Mouse (Mus musculus) forebrain, embryonic 14.5 days (tissue): ENCODE results near the gene Lrp1. TPM values are rescaled to one million over a fixed set of nuclear protein-coding genes. Genes with fewer than 3 reads are reported as not detected.

ENCODE experiments used
- ATAC-seq: fragments of 200-750 bp; cut with Nextera tagmentation; 2 replicates; pipeline ENCODE4 v1.8.0; 2017; ENCODE audit warnings: mild to moderate bottlenecking, moderate library complexity
- DNase-seq: peaks from one replicate; pipeline ENCODE4 v3.0.0-alpha.2; 2015; ENCODE audit warnings: low spot score
- H3K27ac ChIP-seq: fragments of 300-500 bp; sonication (generic); 2 replicates; pipeline ENCODE4 v1.5.1; 2014; ENCODE audit warnings: low read depth, mild to moderate bottlenecking, control low read depth, low read length, moderate library complexity
- H3K27me3 ChIP-seq: fragments of 300-500 bp; sonication (generic); replicated peaks from 2 replicates; pipeline ENCODE4 v1.6.1; 2014; ENCODE audit warnings: low read length, control low read depth, mixed read lengths; ENCODE audit not compliant: control insufficient read depth, insufficient read depth
- H3K36me3 ChIP-seq: fragments of 300-500 bp; sonication (generic); 2 replicates; pipeline ENCODE4 v1.6.1; 2014; ENCODE audit warnings: low read length, control low read depth; ENCODE audit not compliant: control insufficient read depth, insufficient read depth
- H3K4me1 ChIP-seq: fragments of 300-500 bp; sonication (generic); 2 replicates; pipeline ENCODE4 v1.6.1; 2014; ENCODE audit warnings: antibody characterized with exemption, low read length, control low read depth; ENCODE audit not compliant: control insufficient read depth, insufficient read depth
- H3K4me2 ChIP-seq: fragments of 300-500 bp; sonication (generic); 2 replicates; pipeline ENCODE4 v1.6.1; 2014; ENCODE audit warnings: mild to moderate bottlenecking, control low read depth, low read length
- H3K4me3 ChIP-seq: fragments of 300-500 bp; sonication (generic); 2 replicates; pipeline ENCODE4 v1.5.1; 2014; ENCODE audit warnings: low read depth, low read length, control low read depth
- H3K9ac ChIP-seq: fragments of 300-500 bp; sonication (generic); 2 replicates; pipeline ENCODE4 v1.6.1; 2014; ENCODE audit warnings: mild to moderate bottlenecking, low read length, control low read depth, moderate library complexity
- H3K9me3 ChIP-seq: fragments of 300-500 bp; sonication (generic); replicated peaks from 2 replicates; pipeline ENCODE4 v1.6.1; 2016; ENCODE audit warnings: low read length, control low read depth, mixed read lengths; ENCODE audit not compliant: control insufficient read depth
- WGBS: fragments of 180-500 bp; shearing (Covaris S2); extraction: QIAGEN DNeasy Blood & Tissue Kit; methylation state at CpG from one replicate; pipeline ENCODE4 v1.1.7; 2014; 5-methylcytosine and 5-hydroxymethylcytosine counted together
- polyA plus RNA-seq: library from polyadenylated mRNA; unstranded; fragments of >200 nt; fragmentation: Nextera tagmentation; extraction: Ambion mirVana; gene quantifications from 2 replicates; pipeline ENCODE4 v1.2.1, GENCODE M21; 2014

Lrp1 gene
- polyA plus RNA-seq, 1 experiment from 2014 or later = 60.2 TPM

GRCm38 (mm10) chr10:127561145-127561544, 59.8 kb downstream of the Lrp1 start:
- H3K4me2 ChIP-seq = no peak overlapping the region
- no peaks in the 10 kb centered on the region for H3K9me3 ChIP-seq
- no peak overlapping the region for H3K4me3 ChIP-seq
- H3K36me3 ChIP-seq = peaks cover 94% of the 10 kb centered on the region
- no peak overlapping the region for H3K9ac ChIP-seq
- no peak overlapping the region for H3K27ac ChIP-seq
- H3K27me3 ChIP-seq = no peaks in the 10 kb centered on the region
- no peaks in the 10 kb centered on the region for H3K4me1 ChIP-seq
- ATAC-seq = no peak
- DNase-seq = no peak

- Histone ChIP-seq H3K36me3 (peaks cover 98% of the 10 kb centered on the region), H3K9ac (no peak overlapping the region), H3K4me1 (no peaks in the 10 kb centered on the region), H3K4me2 (no peak overlapping the region), H3K4me3 (no peak overlapping the region), H3K9me3 (no peaks in the 10 kb centered on the region), H3K27me3 (no peaks in the 10 kb centered on the region), H3K27ac (no peak overlapping the region)
- no peak for ATAC-seq
- DNase-seq = no peak
- 90% methylated on average over 13 of the region's 13 CpGs for WGBS
Observed at GRCm38 (mm10) chr10:127557397-127557796, 63.6 kb downstream of the Lrp1 start.

- Histone ChIP-seq H3K4me2 (no peak overlapping the region), H3K4me1 (no peaks in the 10 kb centered on the region), H3K9ac (no peak overlapping the region), H3K36me3 (peaks cover 99% of the 10 kb centered on the region), H3K27me3 (no peaks in the 10 kb centered on the region), H3K4me3 (no peak overlapping the region), H3K27ac (no peak overlapping the region), H3K9me3 (no peaks in the 10 kb centered on the region)
- WGBS = 66% methylated on average over 18 of the region's 18 CpGs
- DNase-seq (no peak), ATAC-seq (no peak; the same call in 1 of the 2 replicates)
Observed at GRCm38 (mm10) chr10:127555703-127556102, 65.2 kb downstream of the Lrp1 start.

- H3K9ac ChIP-seq = no peak overlapping the region
- 92% methylated on average over 17 of the region's 17 CpGs for WGBS
- ATAC-seq (no peak), DNase-seq (no peak)
- H3K4me1 ChIP-seq = no peaks in the 10 kb centered on the region
- H3K4me3 ChIP-seq = no peak overlapping the region
- H3K36me3 ChIP-seq = peaks cover 100% of the 10 kb centered on the region
- H3K27me3 ChIP-seq = no peaks in the 10 kb centered on the region
- H3K9me3 ChIP-seq = no peaks in the 10 kb centered on the region
- no peak overlapping the region for H3K4me2 ChIP-seq
- H3K27ac ChIP-seq = no peak overlapping the region
Observed at GRCm38 (mm10) chr10:127549892-127550291, 71.1 kb downstream of the Lrp1 start.

GRCm38 (mm10) chr10:127548236-127548635, 72.7 kb downstream of the Lrp1 start:
- no peaks in the 10 kb centered on the region for H3K4me1 ChIP-seq
- no peak overlapping the region for H3K4me3 ChIP-seq
- no peak overlapping the region for H3K27ac ChIP-seq
- ATAC-seq (no peak), DNase-seq (no peak)
- no peaks in the 10 kb centered on the region for H3K9me3 ChIP-seq
- H3K27me3 ChIP-seq = no peaks in the 10 kb centered on the region
- WGBS = 94% methylated on average over 15 of the region's 15 CpGs
- H3K9ac ChIP-seq = no peak overlapping the region
- peaks cover 99% of the 10 kb centered on the region for H3K36me3 ChIP-seq
- H3K4me2 ChIP-seq = no peak overlapping the region

- 88% methylated on average over 7 of the region's 7 CpGs for WGBS
- H3K27ac ChIP-seq = no peak overlapping the region
- no peak for DNase-seq
- H3K9ac ChIP-seq = no peak overlapping the region
- H3K4me2 ChIP-seq = no peak overlapping the region
- ATAC-seq = no peak
- no peaks in the 10 kb centered on the region for H3K4me1 ChIP-seq
- H3K9me3 ChIP-seq = no peaks in the 10 kb centered on the region
- no peak overlapping the region for H3K4me3 ChIP-seq
- H3K36me3 ChIP-seq = peaks cover 98% of the 10 kb centered on the region
- no peaks in the 10 kb centered on the region for H3K27me3 ChIP-seq
Observed at GRCm38 (mm10) chr10:127546505-127546904, 74.4 kb downstream of the Lrp1 start.

- Histone ChIP-seq H3K4me2 (no peak overlapping the region), H3K9me3 (no peaks in the 10 kb centered on the region), H3K9ac (no peak overlapping the region), H3K4me3 (no peak overlapping the region), H3K27me3 (no peaks in the 10 kb centered on the region), H3K4me1 (no peaks in the 10 kb centered on the region), H3K36me3 (peaks cover 98% of the 10 kb centered on the region), H3K27ac (no peak overlapping the region)
- ATAC-seq = no peak
- 93% methylated on average over 20 of the region's 20 CpGs for WGBS
- DNase-seq = no peak
Observed at GRCm38 (mm10) chr10:127544375-127544774, 76.6 kb downstream of the Lrp1 start.

- Histone ChIP-seq H3K27ac (no peak overlapping the region), H3K4me3 (no peak overlapping the region), H3K27me3 (no peaks in the 10 kb centered on the region), H3K9ac (no peak overlapping the region), H3K9me3 (no peaks in the 10 kb centered on the region), H3K36me3 (peaks cover 98% of the 10 kb centered on the region), H3K4me1 (no peaks in the 10 kb centered on the region), H3K4me2 (no peak overlapping the region)
- 86% methylated on average over 3 of the region's 3 CpGs for WGBS
- DNase-seq (no peak), ATAC-seq (no peak)
Observed at GRCm38 (mm10) chr10:127543916-127544315, 77.0 kb downstream of the Lrp1 start.

GRCm38 (mm10) chr10:127542720-127543119, 78.2 kb downstream of the Lrp1 start:
- ATAC-seq = no peak
- H3K4me2 ChIP-seq = no peak overlapping the region
- peaks cover 92% of the 10 kb centered on the region for H3K36me3 ChIP-seq
- no peak overlapping the region for H3K27ac ChIP-seq
- no peaks in the 10 kb centered on the region for H3K27me3 ChIP-seq
- H3K4me3 ChIP-seq = no peak overlapping the region
- WGBS = 41% methylated on average over 6 of the region's 6 CpGs
- no peak overlapping the region for H3K9ac ChIP-seq
- no peaks in the 10 kb centered on the region for H3K9me3 ChIP-seq
- no peaks in the 10 kb centered on the region for H3K4me1 ChIP-seq
- no peak for DNase-seq
